Mouse (Mus musculus) liver, embryonic 12.5 days (tissue): ENCODE results near the gene Lrch1. TPM values are rescaled to one million over a fixed set of nuclear protein-coding genes. Genes with fewer than 3 reads are reported as not detected.

Experiments used
- ATAC-seq: fragments of 200-750 bp; cut with Nextera tagmentation; 2 replicates; pipeline ENCODE4 v1.8.0; 2017; ENCODE audit warnings: moderate number of reproducible peaks, mild to moderate bottlenecking, moderate library complexity
- H3K27ac ChIP-seq: fragments of 300-500 bp; sonication (generic); 2 replicates; pipeline ENCODE4 v1.5.1; 2016; ENCODE audit warnings: mild to moderate bottlenecking
- H3K27me3 ChIP-seq: fragments of 300-500 bp; sonication (generic); replicated peaks from 2 replicates; pipeline ENCODE4 v1.6.1; 2016; ENCODE audit warnings: mild to moderate bottlenecking, moderate library complexity
- H3K36me3 ChIP-seq: fragments of 300-500 bp; sonication (generic); 2 replicates; pipeline ENCODE4 v1.6.1; 2016; ENCODE audit warnings: mild to moderate bottlenecking, moderate library complexity
- H3K4me1 ChIP-seq: fragments of 300-500 bp; sonication (generic); 2 replicates; pipeline ENCODE4 v1.6.1; 2016
- H3K4me2 ChIP-seq: fragments of 300-500 bp; sonication (generic); 2 replicates; pipeline ENCODE4 v1.6.1; 2016; ENCODE audit warnings: mild to moderate bottlenecking, moderate library complexity
- H3K4me3 ChIP-seq: fragments of 300-500 bp; sonication (generic); 2 replicates; pipeline ENCODE4 v1.5.1; 2016; ENCODE audit warnings: mild to moderate bottlenecking, moderate library complexity
- H3K9ac ChIP-seq: fragments of 300-500 bp; sonication (generic); 2 replicates; pipeline ENCODE4 v1.6.1; 2016; ENCODE audit warnings: mild to moderate bottlenecking, moderate library complexity
- H3K9me3 ChIP-seq: fragments of 300-500 bp; sonication (generic); replicated peaks from 2 replicates; pipeline ENCODE4 v1.6.1; 2016; ENCODE audit warnings: mild to moderate bottlenecking, moderate library complexity
- WGBS: fragments of 180-500 bp; shearing (Covaris S2); methylation state at CpG from one replicate; pipeline ENCODE4 v1.1.7; 2016; ENCODE audit not compliant: insufficient replicate concordance; 5-methylcytosine and 5-hydroxymethylcytosine counted together
- polyA plus RNA-seq: library from polyadenylated mRNA; unstranded; fragments of >200 nt; fragmentation: Nextera tagmentation; extraction: Ambion mirVana; gene quantifications from 2 replicates; pipeline ENCODE4 v1.2.1, GENCODE M21; 2016

Gene Lrch1
- polyA plus RNA-seq, 1 experiment from 2014 or later, result 6.5 TPM

DNA sequence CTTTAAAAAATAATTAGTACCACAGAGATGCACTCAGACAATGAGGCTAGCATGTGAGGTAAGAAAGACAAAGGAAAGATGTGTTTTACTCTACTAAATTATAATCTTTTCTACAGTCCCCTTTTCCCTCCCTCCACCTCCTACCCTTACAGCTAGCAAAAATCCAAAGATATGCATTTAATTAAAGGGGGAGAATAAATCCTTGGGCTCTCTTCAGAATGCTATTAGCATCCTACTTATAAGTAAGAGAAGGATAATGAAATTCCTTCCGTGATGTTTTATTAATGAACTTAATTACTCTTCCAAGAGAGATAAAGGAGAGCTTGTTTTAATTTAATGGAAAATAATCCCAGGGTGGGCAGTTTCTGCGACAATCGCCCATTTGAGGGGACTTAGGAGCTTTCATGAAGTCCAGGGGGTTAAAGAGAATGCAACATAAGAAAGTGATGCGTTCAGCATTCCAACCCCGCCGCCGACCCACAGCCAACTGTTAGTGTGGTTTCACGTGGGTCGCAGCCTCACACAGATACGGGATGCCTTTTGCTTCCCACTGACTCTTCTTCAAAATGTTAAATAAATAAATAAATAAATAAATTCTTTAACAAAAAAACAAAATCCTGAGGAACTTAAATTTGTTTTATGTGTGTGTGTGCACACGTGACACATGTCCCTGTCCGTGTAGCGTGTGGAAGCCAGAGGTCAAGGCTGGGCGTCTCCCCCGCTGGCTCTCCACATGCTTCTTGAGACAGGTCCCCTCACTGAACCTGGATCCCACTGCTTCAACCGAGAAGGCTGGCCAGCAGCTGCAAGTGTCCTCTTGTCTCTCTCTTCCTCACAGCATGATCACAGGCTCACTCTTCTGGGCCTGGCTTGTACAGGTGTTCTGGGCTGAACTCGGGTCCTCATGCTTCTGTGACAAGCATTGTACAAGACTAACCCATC is 132.6 kb downstream of the Lrch1 start:
- H3K4me3 ChIP-seq, result no peak overlapping the region
- no peaks in the 10 kb centered on the region for H3K9me3 ChIP-seq
- no peak overlapping the region for H3K27ac ChIP-seq
- 85% methylated on average over 17 of the region's 17 CpGs for WGBS
- no peak for ATAC-seq
- H3K4me2 ChIP-seq, result no peak overlapping the region
- H3K4me1 ChIP-seq, result peaks cover 5% of the 10 kb centered on the region
- peaks cover 30% of the 10 kb centered on the region for H3K36me3 ChIP-seq
- no peak overlapping the region for H3K9ac ChIP-seq
- H3K27me3 ChIP-seq, result no peaks in the 10 kb centered on the region

DNA sequence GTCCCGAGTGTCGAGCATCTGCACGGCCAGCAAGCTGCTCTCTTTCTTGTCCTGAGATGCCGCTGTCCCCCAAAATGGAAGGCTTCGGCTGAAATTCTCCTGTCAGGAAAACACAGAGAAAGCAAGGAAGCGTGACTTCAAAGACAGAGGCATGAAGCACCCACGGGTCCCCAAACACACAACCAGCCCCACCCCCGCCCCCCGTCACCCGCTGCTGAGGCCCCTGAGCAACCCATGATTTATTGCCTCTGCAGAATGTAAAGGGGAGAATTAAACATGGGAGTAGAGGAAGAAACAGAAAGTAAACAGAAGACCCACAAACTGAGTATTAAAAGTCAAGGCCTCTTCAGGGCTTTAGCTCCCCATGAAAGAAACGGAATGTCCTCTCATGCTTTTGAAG is 136.1 kb downstream of the Lrch1 start:
- no peak for ATAC-seq
- no peak overlapping the region for H3K4me2 ChIP-seq
- no peaks in the 10 kb centered on the region for H3K4me1 ChIP-seq
- no peak overlapping the region for H3K4me3 ChIP-seq
- peaks cover 32% of the 10 kb centered on the region for H3K36me3 ChIP-seq
- 89% methylated on average over 11 of the region's 11 CpGs for WGBS
- H3K27me3 ChIP-seq, result no peaks in the 10 kb centered on the region
- no peaks in the 10 kb centered on the region for H3K9me3 ChIP-seq
- H3K9ac ChIP-seq, result no peak overlapping the region
- H3K27ac ChIP-seq, result no peak overlapping the region

DNA sequence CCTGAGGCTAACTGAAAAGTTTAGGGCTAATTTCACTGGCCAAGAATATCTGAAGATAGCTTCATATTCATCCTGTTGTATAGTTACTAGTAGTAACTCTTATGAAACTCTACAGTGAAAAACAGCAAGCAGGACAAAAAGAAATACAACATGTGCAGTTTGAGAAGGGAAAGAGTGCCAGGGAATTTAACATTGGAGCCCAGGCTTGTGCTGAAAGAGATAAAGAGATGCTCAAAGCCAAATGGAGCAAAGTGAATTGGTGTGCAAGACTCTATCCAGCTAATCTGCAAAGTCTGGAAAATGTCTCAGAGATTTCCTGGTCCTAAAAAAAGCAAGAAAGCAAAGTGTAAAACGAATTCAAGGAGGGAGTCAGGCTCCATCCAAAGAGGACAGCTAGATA is 145.7 kb downstream of the Lrch1 start:
- peaks cover 58% of the 10 kb centered on the region for H3K36me3 ChIP-seq
- H3K9me3 ChIP-seq, result peaks cover 12% of the 10 kb centered on the region
- 53% methylated on average over 1 of the region's 1 CpGs for WGBS
- no peak for ATAC-seq
- H3K4me2 ChIP-seq, result no peak overlapping the region
- no peak overlapping the region for H3K4me3 ChIP-seq
- H3K4me1 ChIP-seq, result no peaks in the 10 kb centered on the region
- H3K27me3 ChIP-seq, result no peaks in the 10 kb centered on the region
- H3K9ac ChIP-seq, result no peak overlapping the region
- H3K27ac ChIP-seq, result no peak overlapping the region

GRCm38 (mm10) chr14:74798063-74798890 is 149.4 kb downstream of the Lrch1 start:
- no peaks in the 10 kb centered on the region for H3K4me1 ChIP-seq
- H3K4me2 ChIP-seq, result no peak overlapping the region
- WGBS, result 85% methylated on average over 16 of the region's 16 CpGs
- H3K27ac ChIP-seq, result no peak overlapping the region
- no peak overlapping the region for H3K4me3 ChIP-seq
- H3K9ac ChIP-seq, result no peak overlapping the region
- H3K36me3 ChIP-seq, result peaks cover 39% of the 10 kb centered on the region
- no peak for ATAC-seq
- no peaks in the 10 kb centered on the region for H3K27me3 ChIP-seq
- H3K9me3 ChIP-seq, result peaks cover 12% of the 10 kb centered on the region

- ATAC-seq, result no peak
- Histone ChIP-seq H3K4me2 (no peak overlapping the region), H3K4me1 (no peaks in the 10 kb centered on the region), H3K36me3 (peaks cover 32% of the 10 kb centered on the region), H3K4me3 (no peak overlapping the region), H3K27ac (no peak overlapping the region), H3K9me3 (peaks cover 12% of the 10 kb centered on the region), H3K9ac (no peak overlapping the region), H3K27me3 (no peaks in the 10 kb centered on the region)
- WGBS, result 67% methylated on average over 10 of the region's 10 CpGs
Measured at GRCm38 (mm10) chr14:74797386-74798062, 150.2 kb downstream of the Lrch1 start.

DNA sequence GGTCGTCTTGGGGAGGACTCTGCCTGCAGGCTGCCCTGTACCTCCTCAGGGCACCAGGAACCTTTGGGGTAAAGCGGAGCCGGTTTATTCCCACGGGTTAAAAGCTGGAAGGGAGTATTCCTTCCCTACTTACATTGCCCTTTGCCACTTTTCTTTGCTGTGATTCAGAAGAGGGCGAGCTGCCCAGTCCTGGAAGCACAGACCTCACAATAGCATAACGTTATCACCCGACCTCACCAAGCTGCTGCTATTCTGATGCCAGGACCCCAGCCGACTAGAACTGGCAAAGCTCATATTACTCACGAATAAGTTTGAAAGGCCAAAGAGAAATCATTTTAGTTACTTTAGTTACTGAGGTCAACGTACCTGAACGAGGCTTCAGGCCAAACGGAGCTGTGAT is 152.7 kb downstream of the Lrch1 start:
- Histone ChIP-seq H3K4me2 (no peak overlapping the region), H3K36me3 (peaks cover 12% of the 10 kb centered on the region; the same call in 1 of the 2 replicates), H3K27ac (no peak overlapping the region), H3K9me3 (no peaks in the 10 kb centered on the region), H3K9ac (no peak overlapping the region), H3K27me3 (no peaks in the 10 kb centered on the region), H3K4me1 (peaks cover 12% of the 10 kb centered on the region), H3K4me3 (no peak overlapping the region)
- WGBS, result 76% methylated on average over 12 of the region's 12 CpGs
- ATAC-seq, result no peak

GRCm38 (mm10) chr14:74792793-74793192 is 154.9 kb downstream of the Lrch1 start:
- ATAC-seq, result no peak
- Histone ChIP-seq H3K4me2 (no peak overlapping the region), H3K4me3 (no peak overlapping the region), H3K9ac (no peak overlapping the region), H3K27me3 (no peaks in the 10 kb centered on the region), H3K36me3 (peaks cover 9% of the 10 kb centered on the region; the same call in 1 of the 2 replicates), H3K9me3 (no peaks in the 10 kb centered on the region), H3K4me1 (peaks cover 12% of the 10 kb centered on the region), H3K27ac (no peak overlapping the region)
- 70% methylated on average over 6 of the region's 6 CpGs for WGBS

- Histone ChIP-seq H3K36me3 (peaks cover 17% of the 10 kb centered on the region), H3K4me3 (no peak overlapping the region), H3K4me2 (no peak overlapping the region), H3K4me1 (peaks cover 12% of the 10 kb centered on the region), H3K27ac (no peak overlapping the region), H3K9ac (no peak overlapping the region), H3K27me3 (no peaks in the 10 kb centered on the region), H3K9me3 (no peaks in the 10 kb centered on the region)
- ATAC-seq, result no peak
- WGBS, result 57% methylated on average over 5 of the region's 5 CpGs
Measured at GRCm38 (mm10) chr14:74790535-74790934, 157.1 kb downstream of the Lrch1 start.

DNA sequence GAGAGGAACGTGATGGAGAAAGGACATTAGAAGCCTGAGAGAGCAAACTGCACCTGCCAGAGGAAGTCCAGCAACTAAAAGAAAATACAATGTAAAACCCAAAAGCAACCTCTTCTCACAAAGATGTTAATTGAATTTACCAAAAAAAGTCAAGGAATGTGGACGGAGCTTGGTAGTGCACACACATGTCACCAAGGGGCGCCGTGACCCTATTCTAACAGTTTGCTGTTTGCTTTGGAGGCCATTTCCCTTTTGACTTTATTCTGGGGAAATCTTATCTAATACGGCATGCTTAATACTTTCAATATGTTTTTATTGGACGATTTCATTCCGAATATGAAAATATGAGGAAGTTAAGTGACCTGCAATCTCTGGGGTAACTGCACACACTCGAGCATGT is 158.9 kb downstream of the Lrch1 start:
- ATAC-seq, result no peak
- H3K4me2 ChIP-seq, result no peak overlapping the region
- peaks cover 12% of the 10 kb centered on the region for H3K4me1 ChIP-seq
- no peak overlapping the region for H3K9ac ChIP-seq
- H3K36me3 ChIP-seq, result peaks cover 27% of the 10 kb centered on the region
- no peaks in the 10 kb centered on the region for H3K9me3 ChIP-seq
- 70% methylated on average over 8 of the region's 8 CpGs for WGBS
- H3K27ac ChIP-seq, result no peak overlapping the region
- no peak overlapping the region for H3K4me3 ChIP-seq
- H3K27me3 ChIP-seq, result no peaks in the 10 kb centered on the region

GRCm38 (mm10) chr14:74787717-74788116 is 160.0 kb downstream of the Lrch1 start:
- peaks cover 12% of the 10 kb centered on the region for H3K4me1 ChIP-seq
- no peaks in the 10 kb centered on the region for H3K27me3 ChIP-seq
- no peaks in the 10 kb centered on the region for H3K9me3 ChIP-seq
- no peak overlapping the region for H3K4me2 ChIP-seq
- no peak overlapping the region for H3K9ac ChIP-seq
- no peak for ATAC-seq
- 84% methylated on average over 3 of the region's 3 CpGs for WGBS
- H3K4me3 ChIP-seq, result no peak overlapping the region
- no peak overlapping the region for H3K27ac ChIP-seq
- peaks cover 34% of the 10 kb centered on the region for H3K36me3 ChIP-seq

- Histone ChIP-seq H3K4me1 (no peaks in the 10 kb centered on the region), H3K27me3 (no peaks in the 10 kb centered on the region), H3K9me3 (no peaks in the 10 kb centered on the region), H3K9ac (no peak overlapping the region), H3K4me3 (no peak overlapping the region), H3K27ac (no peak overlapping the region), H3K36me3 (peaks cover 34% of the 10 kb centered on the region), H3K4me2 (no peak overlapping the region)
- WGBS, result 72% methylated on average over 11 of the region's 11 CpGs
- no peak for ATAC-seq
Measured at GRCm38 (mm10) chr14:74784243-74784934, 163.3 kb downstream of the Lrch1 start.
